Mouse (Mus musculus) mesoderm, embryonic 11.5 days (tissue): ENCODE measurements around the gene Car3.

ENCODE experiments used
- DNase-seq: peaks from one replicate; pipeline ENCODE4 v3.0.0-alpha.2; 2012; ENCODE audit warnings: low read depth, low spot score

Gene Car3

DNA sequence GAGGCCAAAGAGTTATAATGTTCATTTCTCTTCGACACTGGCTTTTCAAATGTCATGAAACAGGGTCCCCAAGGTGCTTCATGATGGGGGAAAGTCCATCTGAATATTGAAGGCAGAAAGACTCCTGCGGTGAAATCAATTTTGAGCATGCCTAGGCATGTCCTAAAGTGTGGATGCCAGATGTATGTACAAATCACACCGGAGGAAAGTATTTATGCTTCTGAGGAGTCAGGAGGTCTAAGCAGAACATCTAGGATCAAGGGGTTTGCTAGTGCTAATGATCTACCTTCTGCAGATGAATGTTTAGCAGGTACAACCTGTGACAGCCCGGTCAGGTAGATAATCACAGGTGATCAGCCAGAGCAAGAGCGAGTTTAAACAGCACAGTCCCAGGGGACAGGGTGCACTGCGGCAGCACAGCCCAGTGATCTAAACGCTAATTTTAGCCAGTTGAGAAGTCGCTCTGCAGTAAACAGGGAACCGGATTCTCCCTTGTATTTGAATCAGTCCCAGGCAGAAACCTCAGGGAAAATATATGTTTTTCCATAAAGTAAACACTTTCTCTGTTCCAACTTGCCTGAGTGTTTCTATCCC lies 13.1 kb downstream of the Car3 start:
- no peak for DNase-seq

DNA sequence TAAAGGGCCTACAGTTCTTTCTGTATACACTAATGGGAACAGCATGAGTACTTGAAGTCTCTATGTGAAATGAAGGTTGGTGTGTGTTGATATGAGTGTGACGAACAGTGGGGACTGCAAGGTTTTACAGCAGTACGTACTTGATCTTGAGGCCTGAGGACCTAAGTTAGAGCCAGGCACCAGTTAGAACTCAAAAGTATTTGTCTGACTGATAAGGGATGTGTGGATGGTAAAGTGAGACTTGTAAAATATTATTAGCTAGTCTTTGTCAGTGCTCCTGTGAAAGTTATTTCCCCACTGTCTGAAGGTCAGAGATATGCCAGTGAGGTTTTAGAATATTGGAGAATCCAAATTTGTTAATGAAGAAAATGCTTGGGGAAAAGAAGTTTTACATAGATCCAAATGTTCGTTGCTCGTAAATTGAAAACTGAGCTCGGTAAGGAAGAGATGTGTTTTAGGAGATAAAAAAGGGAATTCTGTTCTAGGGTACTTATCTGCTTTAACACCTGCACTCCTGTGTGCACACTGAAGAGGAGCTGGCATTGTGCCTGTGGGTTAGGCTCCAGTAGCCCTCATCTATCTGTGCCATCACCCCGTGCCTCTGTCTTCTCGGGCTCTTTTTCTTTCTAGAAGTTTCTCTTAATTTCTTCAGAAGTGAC lies 14.1 kb downstream of the Car3 start:
- no peak for DNase-seq

DNA sequence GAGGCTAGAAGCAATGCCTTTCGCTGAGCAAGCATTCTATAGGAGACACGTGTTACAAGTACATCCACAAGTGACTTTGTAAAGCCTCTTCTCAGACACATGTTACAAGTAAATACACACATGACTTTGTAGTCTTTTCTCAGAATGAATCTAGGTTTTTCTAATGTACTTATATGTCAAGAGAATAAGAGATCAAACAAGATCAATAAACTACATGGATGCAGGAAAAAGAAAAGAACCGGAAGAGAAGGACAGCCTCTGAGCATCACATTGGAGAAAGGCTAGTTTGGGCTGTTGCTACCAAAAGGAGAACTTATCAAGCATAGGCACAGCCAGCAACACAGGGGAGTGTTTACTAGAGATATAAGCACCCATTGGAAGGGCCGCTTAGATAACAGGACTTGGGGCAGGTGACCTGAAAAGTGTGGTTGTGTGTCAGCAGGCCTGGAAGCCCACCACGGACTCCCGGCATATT lies 15.5 kb downstream of the Car3 start:
- no peak for DNase-seq

DNA sequence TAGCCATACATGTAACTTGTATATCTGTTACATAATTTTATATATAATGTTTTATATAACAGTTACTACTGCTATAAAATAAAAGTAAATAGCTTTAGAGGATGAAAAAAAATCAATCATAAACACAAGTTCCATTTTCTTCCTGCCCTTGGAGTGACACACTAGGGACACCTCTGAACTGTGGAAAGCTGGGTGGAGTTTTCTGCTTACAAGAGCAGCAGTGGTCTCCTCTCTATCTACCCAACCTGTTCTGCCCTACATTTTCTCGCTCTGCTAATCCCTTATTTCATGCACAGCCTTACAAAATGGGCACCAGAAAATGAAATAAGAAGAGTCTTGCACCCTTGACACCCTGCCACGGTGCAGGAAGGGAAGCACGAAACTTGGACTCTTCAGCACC lies 16.0 kb downstream of the Car3 start:
- no peak for DNase-seq

DNA sequence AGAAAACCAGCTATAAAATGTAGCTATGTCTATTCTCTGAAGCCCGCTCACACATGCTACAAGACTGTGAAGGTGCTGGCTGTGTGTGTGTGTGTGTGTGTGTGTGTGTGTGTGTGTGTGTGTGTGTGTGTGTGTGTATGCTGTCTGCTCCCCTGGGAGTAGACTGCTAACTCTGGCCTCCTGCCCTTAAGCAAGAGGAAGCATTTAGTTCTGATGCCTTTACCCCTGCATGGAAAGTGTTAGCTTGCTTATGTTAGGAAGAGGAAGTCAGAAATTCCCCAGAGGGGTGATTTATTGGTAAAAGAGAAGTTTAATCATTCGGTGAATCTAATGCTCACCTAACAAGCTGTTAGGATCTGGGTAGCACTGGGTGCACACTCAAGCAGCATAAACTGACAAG lies 17.0 kb downstream of the Car3 start:
- DNase-seq, result no peak

DNA sequence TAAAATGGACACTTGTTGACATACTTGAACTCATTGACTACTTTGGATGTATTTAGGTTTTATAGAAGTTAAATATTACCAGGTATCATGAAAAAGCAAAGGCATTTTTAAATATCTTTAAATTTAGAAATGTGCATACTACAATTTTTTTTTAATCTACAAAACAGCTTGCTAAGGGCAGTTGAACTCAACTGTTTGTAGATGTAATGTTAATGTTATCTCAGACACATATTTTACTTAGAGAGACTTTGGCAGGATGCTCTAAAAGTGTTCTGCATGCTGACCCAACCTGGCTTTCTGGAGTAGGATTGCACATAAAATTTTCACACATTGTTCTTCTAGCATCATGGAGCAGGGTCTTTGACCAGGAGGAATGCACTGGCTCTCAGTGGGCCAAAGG lies 18.7 kb downstream of the Car3 start:
- no peak for DNase-seq

DNA sequence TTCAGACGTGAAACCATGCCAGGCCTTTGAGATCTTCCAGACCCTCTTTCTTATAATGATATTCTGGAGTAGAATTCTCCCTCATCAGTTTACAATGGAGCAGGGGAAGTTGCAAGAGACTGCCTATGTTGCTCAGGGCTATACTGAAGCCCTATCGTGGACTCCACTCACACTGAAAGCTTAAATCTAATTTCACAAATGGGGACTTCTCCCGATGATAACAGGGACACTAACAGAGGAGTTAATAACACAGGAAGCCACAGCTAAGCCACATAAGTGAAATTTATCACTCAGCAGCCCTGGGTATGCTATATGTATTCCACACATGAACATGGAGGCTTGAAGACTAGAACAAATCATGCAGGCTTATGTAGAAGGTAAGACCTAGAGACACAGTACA lies 19.4 kb downstream of the Car3 start:
- DNase-seq, result no peak

DNA sequence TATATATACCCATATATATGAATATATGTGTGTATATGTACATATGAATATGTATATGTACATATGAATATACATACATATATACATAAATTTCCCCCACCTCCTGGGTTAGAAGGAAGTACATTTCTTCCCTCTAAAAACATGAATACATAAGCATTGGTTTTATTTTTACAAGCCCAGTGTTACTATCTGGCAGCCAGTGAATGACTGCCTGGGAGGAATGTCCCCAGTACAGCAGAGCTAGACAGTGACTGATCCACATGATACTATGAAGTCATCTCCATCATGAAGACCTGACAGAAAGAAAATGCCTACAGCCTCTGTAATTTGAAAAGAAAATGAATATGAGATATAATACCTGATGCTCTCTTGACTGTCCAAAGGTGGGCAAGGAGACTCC lies 21.5 kb downstream of the Car3 start:
- no peak for DNase-seq

DNA sequence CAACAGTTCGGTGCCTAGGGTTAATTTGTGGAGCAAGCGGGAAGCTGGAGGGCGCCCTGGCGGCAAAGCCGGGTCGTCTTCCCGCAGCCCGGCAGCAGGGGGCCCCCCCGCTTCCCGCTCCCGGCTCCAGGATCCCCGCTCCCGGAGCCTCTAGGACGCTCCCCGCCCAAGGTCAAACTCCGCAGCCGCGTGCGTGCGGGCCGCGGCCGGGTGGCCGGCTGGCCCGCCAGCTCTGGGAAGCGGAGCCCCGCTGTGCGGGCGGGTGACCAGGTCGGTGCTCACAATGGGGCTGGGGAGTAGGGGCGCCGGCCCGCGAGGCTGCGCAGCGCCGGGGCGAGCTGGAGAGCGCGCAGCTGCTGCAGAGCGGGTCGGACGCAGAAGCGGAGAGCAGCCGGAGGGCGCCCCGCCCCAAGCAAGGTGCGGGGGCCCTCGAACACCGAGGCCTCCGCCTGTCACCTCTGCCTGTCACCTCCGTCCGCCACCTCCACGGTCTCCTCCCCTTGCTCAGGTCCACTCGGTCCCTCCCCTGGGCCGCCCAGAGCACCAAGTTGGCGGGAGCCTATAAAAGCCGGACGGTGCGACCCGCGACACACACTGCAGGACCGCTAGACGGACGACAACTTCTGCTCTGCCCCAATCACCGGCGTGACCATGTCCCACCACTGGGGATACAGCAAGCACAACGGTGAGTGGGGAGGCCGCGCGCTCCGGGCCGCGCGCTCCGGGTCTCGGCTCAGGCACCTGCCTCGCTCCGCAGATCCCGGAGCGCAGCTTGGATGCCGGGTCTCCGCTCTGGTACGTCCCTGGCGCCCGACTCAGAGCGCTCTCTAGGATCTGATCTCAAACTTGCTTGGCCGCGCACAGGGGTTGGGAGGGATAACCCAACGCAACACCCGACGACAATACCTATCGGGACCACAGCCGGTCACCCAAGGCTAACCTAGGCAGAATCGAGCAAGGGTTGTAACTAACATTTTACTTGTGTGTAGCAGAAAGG lies 23.1 kb downstream of the Car3 start, which contains the start of gene Car2:
Gene Car2 (plus strand): TSS at position 172 of the 997 bp plus-strand sequence.
- DNase-seq, result peak; percentile 70

DNA sequence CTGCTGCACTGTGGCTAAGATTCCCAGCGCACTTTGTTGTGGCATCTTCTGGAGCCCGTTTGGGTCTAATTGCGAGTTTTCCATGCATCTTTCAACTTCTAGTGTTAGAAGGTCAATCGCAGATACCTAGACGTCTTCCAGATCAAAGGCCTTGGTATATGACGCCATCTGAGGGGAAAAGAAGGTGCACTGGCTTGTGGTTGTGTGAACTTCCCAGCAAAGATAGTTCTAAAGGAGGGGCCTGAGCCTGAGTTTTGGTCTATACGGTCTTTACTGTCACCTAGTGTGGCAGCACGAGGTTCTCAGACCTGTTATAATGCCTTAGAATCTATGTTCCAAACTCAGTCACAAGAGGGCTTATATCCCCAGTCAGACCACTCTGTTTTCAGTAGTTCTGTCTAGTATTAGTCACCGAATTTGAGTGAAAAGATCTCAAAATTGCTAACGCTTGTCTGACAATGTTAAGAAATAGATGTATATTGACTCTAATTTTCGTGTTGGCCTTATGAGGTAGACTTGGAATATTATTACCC lies 23.9 kb downstream of the Car3 start:
- DNase-seq, result no peak

DNA sequence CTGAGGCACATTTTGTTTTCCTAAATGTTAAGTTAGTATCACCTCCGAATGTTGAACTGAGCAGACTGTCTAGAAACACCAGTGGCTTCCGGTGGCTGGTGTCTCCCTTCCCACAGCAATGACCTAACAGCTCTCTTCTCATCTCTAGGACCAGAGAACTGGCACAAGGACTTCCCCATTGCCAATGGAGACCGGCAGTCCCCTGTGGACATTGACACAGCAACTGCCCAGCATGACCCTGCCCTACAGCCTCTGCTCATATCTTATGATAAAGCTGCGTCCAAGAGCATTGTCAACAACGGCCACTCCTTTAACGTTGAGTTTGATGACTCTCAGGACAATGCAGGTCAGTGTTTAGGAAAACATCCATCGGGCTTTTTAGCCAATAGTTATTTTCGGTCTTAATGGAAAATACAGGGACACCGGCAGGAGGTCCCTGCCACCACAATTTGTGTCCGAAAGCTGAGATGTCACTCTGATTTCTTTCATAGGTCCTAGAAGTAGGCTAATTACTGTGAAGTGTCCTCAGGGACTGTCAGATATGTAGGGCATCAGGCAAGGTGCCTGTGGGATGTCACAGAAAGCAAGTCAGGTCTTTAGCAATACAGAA lies 24.5 kb downstream of the Car3 start:
- DNase-seq, result no peak

DNA sequence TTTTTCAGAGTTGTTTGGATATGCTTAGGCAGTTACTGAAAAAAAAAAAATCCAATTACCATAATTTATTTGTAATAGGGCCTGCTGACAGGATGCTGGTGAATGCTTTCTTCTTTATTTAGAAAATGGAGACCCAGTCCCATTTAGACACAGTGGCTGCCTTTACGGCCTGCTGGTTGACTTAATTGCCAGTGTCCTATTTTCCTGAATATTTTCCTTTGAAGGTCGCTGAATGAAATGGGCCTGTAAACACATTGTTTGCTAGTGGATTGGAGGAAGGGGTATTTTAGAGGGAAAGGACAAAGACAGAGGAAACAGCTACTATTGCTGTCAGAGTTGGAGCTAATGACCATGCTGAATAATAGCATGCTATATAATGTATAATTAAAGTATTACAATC lies 25.2 kb downstream of the Car3 start:
- DNase-seq, result no peak

DNA sequence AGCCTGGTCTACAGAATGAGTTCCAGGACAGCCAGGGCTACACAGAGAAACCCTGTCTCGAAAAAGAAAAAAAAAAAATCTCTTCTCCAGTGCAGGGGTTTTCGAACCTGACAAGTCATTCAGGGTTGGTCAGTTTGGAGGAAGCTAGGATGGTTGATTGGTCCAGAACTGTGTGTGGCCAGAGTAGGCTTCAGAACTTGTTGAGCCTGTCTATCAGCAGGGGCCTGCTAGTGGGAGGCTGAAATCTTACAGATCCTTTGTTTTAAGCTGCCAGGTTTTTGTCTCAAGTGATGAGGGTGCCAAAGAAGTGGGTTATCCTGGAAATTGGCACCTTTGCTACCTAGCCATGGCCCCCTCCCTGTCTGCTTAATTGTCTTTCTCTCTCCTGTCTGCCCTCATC lies 25.8 kb downstream of the Car3 start:
- DNase-seq, result no peak

DNA sequence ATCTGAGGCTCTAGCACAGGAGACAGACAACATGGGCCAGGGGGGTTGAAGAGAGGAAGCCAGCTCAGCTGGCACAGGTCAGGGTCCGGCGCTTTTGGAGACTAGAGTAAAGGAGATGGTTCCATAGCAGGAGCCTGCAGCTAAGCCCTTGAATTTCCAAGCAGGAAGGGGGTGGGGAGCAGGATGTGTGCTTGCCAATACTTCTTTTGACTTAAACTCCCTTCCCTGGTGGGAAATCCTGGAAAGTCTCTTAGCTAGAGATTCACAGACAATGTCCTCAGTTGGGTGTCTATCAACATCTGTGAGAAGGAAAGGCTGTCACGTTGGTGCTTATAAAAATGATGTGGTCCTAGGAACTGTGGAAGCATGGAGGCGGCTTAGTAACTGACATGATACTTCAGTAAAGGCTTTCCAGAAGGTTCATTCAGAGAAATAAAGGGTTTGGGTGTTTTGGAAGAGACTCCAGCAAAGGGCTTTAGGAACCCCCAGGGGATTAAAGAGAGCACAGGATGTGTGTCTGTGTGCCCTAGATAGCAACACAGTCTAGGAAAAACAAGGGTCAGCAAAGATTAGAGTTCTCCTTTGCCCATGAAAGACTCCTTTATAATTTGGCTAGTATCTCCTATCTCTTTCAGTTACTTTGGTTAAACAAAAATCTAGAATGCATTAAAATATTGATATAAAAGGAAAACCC lies 26.6 kb downstream of the Car3 start:
- no peak for DNase-seq

DNA sequence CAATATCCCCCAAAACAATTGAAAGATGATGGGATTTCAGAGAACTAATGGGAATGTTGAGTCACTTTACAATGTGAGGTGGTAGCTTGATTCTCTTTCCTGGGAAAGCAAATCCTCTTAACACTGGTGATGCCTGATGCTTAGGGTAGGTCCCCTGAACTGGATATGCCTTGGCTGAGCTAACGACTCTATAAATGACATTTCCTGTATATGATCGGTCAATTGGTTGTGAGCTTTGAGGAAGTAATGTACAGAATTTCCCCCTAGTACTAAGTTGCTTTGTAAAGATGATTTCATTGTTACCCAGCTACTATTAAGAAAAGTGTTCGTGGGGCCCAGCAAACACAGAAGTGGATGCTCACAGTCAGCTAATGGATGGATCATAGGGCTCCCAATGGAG lies 29.7 kb downstream of the Car3 start:
- no peak for DNase-seq

DNA sequence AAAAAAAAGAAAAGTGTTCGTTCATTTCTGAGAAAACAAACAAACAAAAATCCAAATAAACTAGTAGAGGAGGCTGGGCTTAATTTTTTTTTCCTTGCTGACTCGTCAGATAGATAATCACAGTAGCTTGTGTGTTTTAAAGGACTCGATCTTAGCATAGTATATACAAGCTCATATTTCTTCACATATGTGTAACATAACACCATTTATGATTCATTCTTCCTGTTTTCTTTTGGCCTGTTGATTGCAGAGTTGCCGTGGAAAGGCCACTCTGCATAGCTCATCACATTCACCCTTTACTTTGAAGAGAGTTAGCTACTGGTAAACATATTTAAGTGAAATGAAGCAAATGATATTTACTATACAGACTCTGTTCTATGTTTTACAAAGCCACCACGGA lies 30.4 kb downstream of the Car3 start:
- DNase-seq, result no peak

DNA sequence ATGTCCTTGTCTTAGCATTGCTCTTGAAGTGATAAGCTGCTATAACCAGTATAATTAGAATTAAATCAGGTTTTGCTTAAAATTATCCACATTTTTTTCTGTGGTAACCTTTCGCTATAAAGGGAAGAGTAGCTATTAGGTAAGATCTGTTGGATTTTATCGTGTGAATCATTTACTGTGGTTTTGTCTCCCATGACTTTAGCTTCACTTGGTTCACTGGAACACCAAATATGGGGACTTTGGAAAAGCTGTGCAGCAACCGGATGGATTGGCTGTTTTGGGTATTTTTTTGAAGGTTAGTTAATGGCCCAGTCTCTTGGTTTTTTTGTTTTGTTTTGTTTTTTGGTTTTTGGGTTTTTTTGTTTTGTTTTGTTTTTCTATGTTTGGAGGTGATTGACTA lies 32.0 kb downstream of the Car3 start:
- DNase-seq, result no peak

DNA sequence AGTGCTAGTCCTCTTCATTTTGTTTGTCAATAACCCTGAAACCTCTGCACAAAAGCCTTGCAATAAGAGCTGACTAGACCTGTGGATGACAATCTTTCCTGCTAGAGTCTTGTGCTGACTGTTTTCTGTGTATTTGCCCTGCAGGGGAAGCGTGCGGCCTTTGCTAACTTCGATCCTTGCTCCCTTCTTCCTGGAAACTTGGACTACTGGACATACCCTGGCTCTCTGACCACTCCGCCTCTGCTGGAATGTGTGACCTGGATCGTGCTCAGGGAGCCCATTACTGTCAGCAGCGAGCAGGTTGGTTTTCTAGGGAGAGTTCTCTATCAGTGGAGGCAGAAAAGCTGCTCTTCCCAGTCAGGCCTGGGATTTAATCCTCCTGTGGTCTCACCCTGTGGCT lies 34.5 kb downstream of the Car3 start:
- DNase-seq, result no peak

DNA sequence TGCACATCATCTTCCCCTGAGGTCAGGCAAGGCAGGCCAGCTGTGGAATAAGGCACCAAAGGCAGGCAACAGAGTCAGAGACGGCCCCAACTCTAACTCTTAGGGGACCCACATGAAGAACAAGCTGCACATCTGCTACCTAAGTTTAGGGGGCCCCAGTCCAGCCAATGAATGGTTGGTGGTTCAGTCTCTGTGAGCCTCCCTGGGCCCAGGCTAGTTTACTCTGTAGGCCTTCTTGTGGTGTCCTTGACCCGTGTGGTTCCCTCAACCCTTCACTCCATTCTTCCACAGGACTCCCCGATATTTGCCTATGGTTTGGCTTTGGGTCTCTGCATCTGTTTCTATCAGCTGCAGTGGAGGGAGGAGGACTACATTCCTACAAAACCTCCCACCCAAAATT lies 40.1 kb downstream of the Car3 start:
- no peak for DNase-seq

DNA sequence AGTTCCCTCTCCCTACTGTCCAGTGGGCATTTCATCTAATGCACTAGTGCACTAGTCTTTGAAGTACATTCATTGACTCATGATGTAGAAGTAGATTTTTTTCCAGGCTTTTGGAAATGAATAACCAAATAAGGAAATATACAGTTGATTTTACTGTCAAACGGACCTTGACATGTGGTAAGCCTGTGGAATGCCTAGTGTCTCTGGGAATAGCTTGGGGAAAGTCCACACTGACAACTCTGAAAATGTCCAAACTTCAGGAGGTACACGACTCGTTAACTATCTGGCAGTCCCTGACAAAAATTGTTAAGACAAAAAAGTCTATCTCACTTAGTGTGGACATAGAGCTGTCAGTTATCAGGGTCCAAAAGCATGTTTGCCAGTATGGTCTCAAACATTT lies 40.9 kb downstream of the Car3 start:
- no peak for DNase-seq

DNA sequence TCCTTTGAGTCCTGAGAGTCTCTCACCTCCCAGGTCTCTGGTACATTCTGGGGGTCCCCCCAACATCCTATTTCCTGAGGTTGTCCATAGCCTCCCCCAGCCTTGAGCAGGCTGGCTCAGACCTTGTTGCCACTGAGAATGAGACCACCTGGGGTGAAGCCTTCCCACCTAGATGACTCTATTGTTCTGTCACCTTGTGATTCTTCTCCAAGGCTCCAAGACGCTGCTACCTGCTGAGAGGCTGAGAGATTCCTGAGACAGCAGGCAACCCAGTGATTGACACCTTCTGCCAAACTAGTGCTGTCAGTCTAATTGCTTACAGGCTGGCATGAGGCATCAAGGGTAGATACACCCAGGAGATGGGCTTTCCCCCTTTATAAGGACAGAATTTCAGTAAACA lies 44.0 kb downstream of the Car3 start:
- no peak for DNase-seq
